Mouse (Mus musculus): ENCODE results near the gene Fam198a. TPM values are rescaled to one million over a fixed set of nuclear protein-coding genes. Genes with fewer than 3 reads are reported as not detected.
A peak's percentile ranks its signal among the peaks of the same experiment; 100 is the strongest.
"Not testable (repeated sequence)": the region's sequence is repeated elsewhere in the genome, so short reads cannot be mapped to it uniquely, and the experiment has no call there.

Fam198a gene
- total RNA-seq, 2 experiments from 2014 or later, result 3.7 to 4.3 TPM

GRCm38 (mm10) chr9:122008876-122009275 is 58.1 kb downstream of the Fam198a start:
- intact Hi-C loops (cut with DNase I), result no loop called here

GRCm38 (mm10) chr9:122010751-122011150 is 60.0 kb downstream of the Fam198a start:
- intact Hi-C loops (cut with DNase I), result loop anchor here (10.0 kb wide), 2 partner anchors 214 to 304 kb away; no protein-coding TSS in a partner anchor

More at GRCm38 (mm10) chr9:122008876-122009275, 58.1 kb downstream of the Fam198a start:
- DNase-seq (ENCODE audit: low spot score in 2 of 2), result peak; percentile 17 to 66

GRCm38 (mm10) chr9:122012816-122013215 is 62.0 kb downstream of the Fam198a start:
- DNase-seq (ENCODE audit: low spot score in 2 of 2), result peak in 1 of 2 experiments; percentile 29

More at GRCm38 (mm10) chr9:122010751-122011150, 60.0 kb downstream of the Fam198a start:
- DNase-seq (ENCODE audit: low spot score in 2 of 2), result no peak

GRCm38 (mm10) chr9:122013629-122014028 is 62.8 kb downstream of the Fam198a start:
- intact Hi-C loops (cut with DNase I), result loop anchor here (10.0 kb wide), 2 partner anchors 211 to 301 kb away; no protein-coding TSS in a partner anchor
- no peak for DNase-seq (ENCODE audit: low spot score in 2 of 2)

More at GRCm38 (mm10) chr9:122012816-122013215, 62.0 kb downstream of the Fam198a start:
- intact Hi-C loops (cut with DNase I), result loop anchor here (10.0 kb wide), 2 partner anchors 212 to 302 kb away; no protein-coding TSS in a partner anchor

GRCm38 (mm10) chr9:122014241-122014667 is 63.5 kb downstream of the Fam198a start:
- peak; percentile 85 to 90 for DNase-seq (ENCODE audit: low spot score in 2 of 2)
- intact Hi-C loops (cut with DNase I), result loop anchor here (10.0 kb wide), 2 partner anchors 211 to 301 kb away; no protein-coding TSS in a partner anchor

GRCm38 (mm10) chr9:122018079-122018478 is 67.3 kb downstream of the Fam198a start:
- DNase-seq (ENCODE audit: low spot score in 2 of 2), result no peak
- intact Hi-C loops (cut with DNase I), result loop anchor here (5.0 to 10.0 kb wide), 5 partner anchors 104 to 297 kb away; no protein-coding TSS in a partner anchor

GRCm38 (mm10) chr9:122018782-122019395 is 68.1 kb downstream of the Fam198a start:
- DNase-seq (ENCODE audit: low spot score in 2 of 2), result peak; percentile 74 to 76
- intact Hi-C loops (cut with DNase I), result loop anchor here (5.0 to 10.0 kb wide), 5 partner anchors 103 to 296 kb away; no protein-coding TSS in a partner anchor

- intact Hi-C loops (cut with DNase I), result no loop called here
- no peak for DNase-seq (ENCODE audit: low spot score in 2 of 2)
Measured at GRCm38 (mm10) chr9:122020321-122020720, 69.5 kb downstream of the Fam198a start.

GRCm38 (mm10) chr9:122021171-122021570 is 70.4 kb downstream of the Fam198a start:
- DNase-seq (ENCODE audit: low spot score in 2 of 2); intact Hi-C loops (cut with DNase I): not testable (repeated sequence)

GRCm38 (mm10) chr9:122021581-122021980 is 70.8 kb downstream of the Fam198a start:
- intact Hi-C loops (cut with DNase I), result no loop called here

GRCm38 (mm10) chr9:122022776-122023175 is 72.0 kb downstream of the Fam198a start:
- intact Hi-C loops (cut with DNase I), result no loop called here
- DNase-seq (ENCODE audit: low spot score in 2 of 2), result peak in 1 of 2 experiments; percentile 18

More at GRCm38 (mm10) chr9:122021581-122021980, 70.8 kb downstream of the Fam198a start:
- no peak for DNase-seq (ENCODE audit: low spot score in 2 of 2)

- no peak for DNase-seq (ENCODE audit: low spot score in 2 of 2)
- intact Hi-C loops (cut with DNase I), result no loop called here
Measured at GRCm38 (mm10) chr9:122023873-122024272, 73.1 kb downstream of the Fam198a start.

- DNase-seq (ENCODE audit: low spot score in 2 of 2), result no peak
- intact Hi-C loops (cut with DNase I), result no loop called here
Measured at GRCm38 (mm10) chr9:122024419-122024818, 73.6 kb downstream of the Fam198a start.

GRCm38 (mm10) chr9:122025855-122026590 is 75.2 kb downstream of the Fam198a start:
- DNase-seq (ENCODE audit: low spot score in 2 of 2), result no peak
- intact Hi-C loops (cut with DNase I), result no loop called here

GRCm38 (mm10) chr9:122027081-122027913 is 76.5 kb downstream of the Fam198a start:
- intact Hi-C loops (cut with DNase I), result no loop called here
- DNase-seq (ENCODE audit: low spot score in 2 of 2), result no peak

GRCm38 (mm10) chr9:122027914-122028745 is 77.3 kb downstream of the Fam198a start:
- no peak for DNase-seq (ENCODE audit: low spot score in 2 of 2)
- intact Hi-C loops (cut with DNase I), result no loop called here

GRCm38 (mm10) chr9:122029765-122030164 is 79.0 kb downstream of the Fam198a start:
- intact Hi-C loops (cut with DNase I), result no loop called here

More at GRCm38 (mm10) chr9:122029765-122030164, 79.0 kb downstream of the Fam198a start:
- no peak for DNase-seq (ENCODE audit: low spot score in 2 of 2)
